Mouse (Mus musculus): Measurements from ENCODE around the gene Slc25a23. TPM values are rescaled to one million over a fixed set of nuclear protein-coding genes. Genes with fewer than 3 reads are reported as not detected.

The Slc25a23 gene
- polyA plus RNA-seq, 1 experiment: 8.1 TPM

- H3K4me1 ChIP-seq (ENCODE audit: control insufficient read depth, insufficient read depth, low read length): no peaks in the 10 kb centered on the region; the same call in none of the 2 replicates
- TF ChIP-seq CTCF (IDR thresholded peaks at IDR 0.05; ENCODE audit: control insufficient read depth, insufficient read depth, low read length): no peak
- no peak for TF ChIP-seq POLR2A (IDR thresholded peaks at IDR 0.05; ENCODE audit: borderline replicate concordance, control insufficient read depth, low read depth, low read length)
- WGBS: 46% methylated on average over 2 of the region's 2 CpGs
Observed at GRCm38 (mm10) chr17:57102276-57102675, 42.6 kb upstream of the Slc25a23 start.

GRCm38 (mm10) chr17:57099629-57100325 is 40.1 kb upstream of the Slc25a23 start:
- no peak overlapping the region for H3K4me3 ChIP-seq (replicated peaks; ENCODE audit: control insufficient read depth, low read depth, low read length)

More at GRCm38 (mm10) chr17:57102276-57102675, 42.6 kb upstream of the Slc25a23 start:
- Histone ChIP-seq H3K27ac (ENCODE audit: control insufficient read depth, insufficient read depth, low read depth, low read length, poor library complexity) (no peak overlapping the region), H3K4me3 (replicated peaks; ENCODE audit: control insufficient read depth, low read depth, low read length) (no peak overlapping the region)

GRCm38 (mm10) chr17:57098321-57098720 is 38.7 kb upstream of the Slc25a23 start:
- no peak overlapping the region for H3K4me3 ChIP-seq (replicated peaks; ENCODE audit: control insufficient read depth, low read depth, low read length)
- 59% methylated on average over 5 of the region's 5 CpGs for WGBS
- H3K27ac ChIP-seq (ENCODE audit: control insufficient read depth, insufficient read depth, low read depth, low read length, poor library complexity): no peak overlapping the region
- TF ChIP-seq POLR2A (IDR thresholded peaks at IDR 0.05; ENCODE audit: borderline replicate concordance, control insufficient read depth, low read depth, low read length): no peak
- no peak for TF ChIP-seq CTCF (IDR thresholded peaks at IDR 0.05; ENCODE audit: control insufficient read depth, insufficient read depth, low read length)
- no peaks in the 10 kb centered on the region; the same call in 1 of the 2 replicates for H3K4me1 ChIP-seq (ENCODE audit: control insufficient read depth, insufficient read depth, low read length)

More at GRCm38 (mm10) chr17:57099629-57100325, 40.1 kb upstream of the Slc25a23 start:
- no peaks in the 10 kb centered on the region; the same call in 1 of the 2 replicates for H3K4me1 ChIP-seq (ENCODE audit: control insufficient read depth, insufficient read depth, low read length)
- no peak for TF ChIP-seq POLR2A (IDR thresholded peaks at IDR 0.05; ENCODE audit: borderline replicate concordance, control insufficient read depth, low read depth, low read length)
- TF ChIP-seq CTCF (IDR thresholded peaks at IDR 0.05; ENCODE audit: control insufficient read depth, insufficient read depth, low read length): no peak
- 41% methylated on average over 10 of the region's 10 CpGs for WGBS
- H3K27ac ChIP-seq (ENCODE audit: control insufficient read depth, insufficient read depth, low read depth, low read length, poor library complexity): no peak overlapping the region

- TF ChIP-seq POLR2A (IDR thresholded peaks at IDR 0.05; ENCODE audit: borderline replicate concordance, control insufficient read depth, low read depth, low read length): no peak
- TF ChIP-seq CTCF (IDR thresholded peaks at IDR 0.05; ENCODE audit: control insufficient read depth, insufficient read depth, low read length): peak; percentile 91
- 1% methylated on average over 11 of the region's 11 CpGs for WGBS
Observed at GRCm38 (mm10) chr17:57096623-57096920, 36.9 kb upstream of the Slc25a23 start.

GRCm38 (mm10) chr17:57095855-57096622 is 36.4 kb upstream of the Slc25a23 start:
- peak overlapping the region; percentile 1 for H3K4me3 ChIP-seq (replicated peaks; ENCODE audit: control insufficient read depth, low read depth, low read length)
- no peaks in the 10 kb centered on the region; the same call in 1 of the 2 replicates for H3K4me1 ChIP-seq (ENCODE audit: control insufficient read depth, insufficient read depth, low read length)
- 8% methylated on average over 18 of the region's 19 CpGs for WGBS
- TF ChIP-seq CTCF (IDR thresholded peaks at IDR 0.05; ENCODE audit: control insufficient read depth, insufficient read depth, low read length): no peak
- no peak for TF ChIP-seq POLR2A (IDR thresholded peaks at IDR 0.05; ENCODE audit: borderline replicate concordance, control insufficient read depth, low read depth, low read length)
- H3K27ac ChIP-seq (ENCODE audit: control insufficient read depth, insufficient read depth, low read depth, low read length, poor library complexity): no peak overlapping the region

More at GRCm38 (mm10) chr17:57096623-57096920, 36.9 kb upstream of the Slc25a23 start:
- no peak overlapping the region for H3K27ac ChIP-seq (ENCODE audit: control insufficient read depth, insufficient read depth, low read depth, low read length, poor library complexity)
- H3K4me1 ChIP-seq (ENCODE audit: control insufficient read depth, insufficient read depth, low read length): no peaks in the 10 kb centered on the region; the same call in 1 of the 2 replicates
- peak overlapping the region; percentile 1 for H3K4me3 ChIP-seq (replicated peaks; ENCODE audit: control insufficient read depth, low read depth, low read length)

GRCm38 (mm10) chr17:57094222-57094621 is 34.6 kb upstream of the Slc25a23 start:
- Histone ChIP-seq H3K4me3 (replicated peaks; ENCODE audit: control insufficient read depth, low read depth, low read length) (no peak overlapping the region), H3K27ac (ENCODE audit: control insufficient read depth, insufficient read depth, low read depth, low read length, poor library complexity) (no peak overlapping the region), H3K4me1 (ENCODE audit: control insufficient read depth, insufficient read depth, low read length) (no peaks in the 10 kb centered on the region; the same call in 1 of the 2 replicates)
- TF ChIP-seq POLR2A (IDR thresholded peaks at IDR 0.05; ENCODE audit: borderline replicate concordance, control insufficient read depth, low read depth, low read length): no peak
- no peak for TF ChIP-seq CTCF (IDR thresholded peaks at IDR 0.05; ENCODE audit: control insufficient read depth, insufficient read depth, low read length)
- WGBS: 78% methylated on average over 3 of the region's 3 CpGs

GRCm38 (mm10) chr17:57087049-57087832 is 27.6 kb upstream of the Slc25a23 start, which contains the start of gene Tubb4a:
TSS of gene Tubb4a (minus strand) at chr17:57087782.
- WGBS: 33% methylated on average over 31 of the region's 31 CpGs
- H3K4me1 ChIP-seq (ENCODE audit: control insufficient read depth, insufficient read depth, low read length): no peaks in the 10 kb centered on the region; the same call in 1 of the 2 replicates
- TF ChIP-seq POLR2A (IDR thresholded peaks at IDR 0.05; ENCODE audit: borderline replicate concordance, control insufficient read depth, low read depth, low read length) (no peak), CTCF (IDR thresholded peaks at IDR 0.05; ENCODE audit: control insufficient read depth, insufficient read depth, low read length) (no peak)
- no peak within 1 kb of the TSS for H3K27ac ChIP-seq (ENCODE audit: control insufficient read depth, insufficient read depth, low read depth, low read length, poor library complexity)
- H3K4me3 ChIP-seq (replicated peaks; ENCODE audit: control insufficient read depth, low read depth, low read length): no peak within 1 kb of the TSS

Data from bone marrow, adult 2 months (tissue).